Mouse (Mus musculus): ENCODE measurements around the gene Gm45021.

The Gm45021 gene

DNA sequence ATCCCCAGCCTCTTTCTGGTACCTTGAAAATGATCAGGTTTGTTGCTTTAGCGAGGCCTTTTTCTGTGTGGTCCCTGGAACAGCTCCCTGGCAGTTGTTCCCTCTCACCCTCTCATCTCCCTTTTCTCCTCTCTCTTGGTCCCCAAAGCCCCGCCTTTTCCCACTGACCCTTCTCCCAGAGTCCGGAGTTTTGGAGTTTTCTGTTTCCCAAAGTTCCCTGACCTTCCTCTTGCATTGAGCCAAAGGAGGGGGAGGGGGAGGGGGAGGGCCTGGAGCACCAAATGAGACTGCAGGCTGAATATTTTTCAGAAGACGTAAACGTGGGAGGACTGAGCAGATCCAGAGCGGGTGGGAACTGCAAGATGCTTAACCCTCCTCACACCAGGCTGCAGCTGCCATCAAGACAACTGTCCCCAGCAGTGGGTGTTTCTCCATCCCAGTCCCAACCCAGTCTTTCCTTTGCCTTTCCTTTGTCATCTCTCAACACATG, 16.8 kb upstream of the Gm45021 start, which contains the start of gene Rarres2:
Gene Rarres2 (minus strand): TSS at position 218 of the 490 bp plus-strand sequence.
- DNase-seq (ENCODE audit: low spot score), result no peak

DNA sequence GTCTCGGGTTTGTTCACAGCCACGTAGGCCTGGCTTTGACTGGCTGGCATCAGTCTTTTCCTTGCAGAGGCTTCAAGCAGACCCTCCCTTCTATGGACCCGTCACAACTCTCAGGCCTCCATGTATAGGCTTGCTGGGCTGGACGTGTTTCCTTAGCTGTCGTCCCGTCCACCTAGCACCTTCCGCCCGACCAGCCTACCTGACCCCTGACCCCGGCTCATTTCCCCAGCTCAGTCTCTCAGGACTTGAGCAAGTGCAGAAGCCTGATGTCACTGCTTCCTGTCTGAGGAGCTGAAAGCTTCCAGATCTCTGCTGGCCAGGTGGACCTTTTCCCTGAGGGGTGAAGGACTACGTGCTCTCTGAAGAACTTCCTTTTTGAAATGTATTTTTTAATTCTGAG, 16.1 kb upstream of the Gm45021 start:
- DNase-seq (ENCODE audit: low spot score), result no peak

DNA sequence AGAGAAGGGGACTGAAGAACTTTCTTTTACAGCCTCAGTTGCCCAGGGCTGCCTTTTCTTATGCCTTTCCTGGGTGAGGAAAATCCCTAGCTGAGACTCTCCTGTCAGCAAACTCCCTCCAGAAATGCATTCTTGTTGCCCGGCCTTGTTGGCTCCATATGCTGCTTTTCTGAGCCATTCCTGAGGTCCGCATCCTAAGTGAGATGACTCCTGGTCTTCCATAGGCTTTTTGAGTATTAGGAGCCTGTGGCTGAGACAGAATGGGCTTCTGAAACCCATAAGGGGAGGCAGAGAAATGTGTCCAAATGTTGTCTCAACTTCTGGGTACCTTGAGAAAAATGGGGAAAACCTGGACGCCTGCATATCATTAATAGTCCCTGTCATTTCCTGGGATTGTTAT, 15.4 kb upstream of the Gm45021 start:
- no peak for DNase-seq (ENCODE audit: low spot score)

DNA sequence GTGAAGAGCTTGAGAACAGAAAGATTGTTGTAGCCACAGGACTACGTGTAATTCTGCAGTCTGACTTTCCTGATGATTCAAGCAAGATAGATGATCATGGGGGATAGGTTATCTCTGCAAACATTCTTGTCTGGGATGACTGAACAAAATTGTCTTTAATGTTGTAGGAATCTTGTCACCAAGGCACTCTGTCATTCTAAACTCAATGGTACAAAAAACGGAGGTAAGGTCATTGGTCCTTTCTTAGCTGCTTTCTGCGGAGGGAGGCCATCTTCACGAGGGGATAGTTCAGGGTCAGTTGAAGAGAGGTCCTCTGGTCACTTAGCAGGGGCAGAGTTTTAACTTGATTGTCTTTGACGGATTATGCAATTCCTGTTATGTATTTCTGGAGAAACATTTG, 10.7 kb upstream of the Gm45021 start:
- no peak for DNase-seq (ENCODE audit: low spot score)

DNA sequence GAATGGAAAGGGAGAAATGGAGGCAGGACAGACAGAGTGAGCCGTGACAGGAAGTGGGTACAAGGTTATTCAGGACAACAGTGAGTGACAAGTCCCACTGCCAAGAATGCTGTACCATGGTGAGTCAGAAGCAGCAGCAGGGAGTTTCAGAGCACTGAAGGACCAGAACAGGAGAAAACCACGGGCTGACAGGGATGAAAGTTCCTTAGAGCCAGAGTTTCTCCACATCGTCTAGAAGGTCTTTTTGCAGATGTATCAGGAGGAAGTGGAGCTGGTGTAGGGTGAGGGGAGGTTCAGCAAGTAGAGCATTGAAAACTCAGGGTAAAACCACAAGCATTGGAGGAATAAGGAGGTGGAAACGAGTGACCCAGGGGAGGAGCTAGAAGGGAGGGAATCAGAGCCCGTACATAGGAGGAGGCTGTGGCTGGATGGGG, 10.2 kb upstream of the Gm45021 start:
- DNase-seq (ENCODE audit: low spot score), result no peak

DNA sequence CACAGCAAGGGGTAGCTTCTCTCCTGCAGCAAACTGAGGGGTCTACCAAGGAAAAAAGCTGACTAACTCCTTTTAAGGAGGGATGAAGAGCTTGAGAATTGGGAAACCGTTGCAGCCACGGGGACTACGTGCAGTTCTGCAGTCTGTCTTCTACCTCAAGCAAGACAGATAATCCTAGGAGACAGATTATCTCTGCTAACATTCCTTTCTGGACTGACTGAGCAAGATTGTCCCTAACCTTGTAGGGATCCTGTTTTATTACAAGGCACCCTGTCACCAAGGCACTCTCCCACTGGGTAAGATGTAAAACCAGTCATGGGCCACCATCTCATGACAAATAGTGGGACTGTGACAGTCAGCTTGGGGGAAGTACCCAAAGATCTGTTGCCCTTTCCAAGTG, 8.2 kb upstream of the Gm45021 start:
- DNase-seq (ENCODE audit: low spot score), result no peak

DNA sequence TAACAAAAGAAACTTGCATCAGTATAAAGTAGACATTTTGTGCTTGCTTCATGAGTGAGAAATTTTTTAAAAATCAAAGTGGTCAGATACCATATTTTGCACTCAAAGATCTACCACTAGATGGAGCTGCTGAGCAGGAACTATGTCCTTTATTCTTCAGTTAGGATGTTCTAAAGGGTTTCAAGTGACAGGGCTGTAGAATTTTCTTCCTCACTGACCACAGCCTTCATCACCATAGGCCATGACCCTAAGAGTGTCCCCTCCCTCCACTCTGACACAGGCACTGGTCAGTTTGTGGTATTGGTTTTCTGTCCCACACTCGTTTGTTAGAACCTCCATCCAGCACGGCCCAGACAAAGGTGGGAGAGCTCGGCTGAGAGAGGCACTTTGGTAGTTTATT, 7.4 kb upstream of the Gm45021 start:
- DNase-seq (ENCODE audit: low spot score), result peak; percentile 43

DNA sequence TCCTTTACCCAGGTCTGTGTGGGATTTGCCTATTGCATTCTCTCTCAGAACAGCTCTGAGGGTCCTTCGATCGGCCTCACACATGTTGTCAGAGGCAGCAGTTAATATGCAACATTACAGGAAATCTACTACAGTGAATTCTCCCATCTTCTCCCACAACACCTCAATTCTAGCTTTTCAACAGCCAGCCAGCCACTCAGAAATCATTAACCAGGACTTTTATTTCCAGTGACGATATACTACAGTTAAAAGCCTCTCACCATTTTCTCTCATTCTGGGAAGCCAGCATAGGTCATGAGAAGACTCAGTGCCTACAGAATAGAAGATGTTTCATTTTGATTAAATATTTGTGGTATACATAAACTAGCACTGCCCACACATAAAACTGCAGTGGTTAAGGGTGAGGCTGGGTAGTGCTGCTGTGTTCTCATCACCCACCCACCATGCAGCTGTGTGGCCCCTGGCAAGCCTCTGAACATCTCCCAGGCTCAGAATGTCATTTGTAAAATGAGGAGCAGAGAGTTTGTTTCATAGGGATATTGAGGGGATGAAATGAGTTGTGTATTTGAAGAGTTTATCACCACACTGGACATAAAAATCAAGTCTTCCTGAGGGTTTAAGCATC, 1.9 kb downstream of the Gm45021 start:
- DNase-seq (ENCODE audit: low spot score), result no peak

DNA sequence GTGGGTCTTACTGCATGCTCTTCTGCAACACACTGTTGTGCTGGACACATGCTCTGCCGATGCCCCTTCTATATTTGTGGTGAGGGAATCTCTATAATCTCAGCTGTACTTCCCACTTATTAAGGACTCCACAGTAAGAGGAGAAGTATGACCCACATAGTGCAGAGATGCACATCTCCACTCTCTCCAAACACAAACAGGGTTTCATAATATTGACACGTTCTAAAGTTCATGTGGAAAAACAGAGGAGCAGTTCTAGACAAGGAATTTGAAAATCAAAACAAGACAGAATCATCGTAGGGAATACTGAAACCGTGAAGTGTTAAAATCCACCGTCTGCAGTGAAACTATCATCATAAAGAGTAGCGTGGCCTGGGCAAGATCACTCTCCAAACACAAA, 2.5 kb downstream of the Gm45021 start:
- no peak for DNase-seq (ENCODE audit: low spot score)

DNA sequence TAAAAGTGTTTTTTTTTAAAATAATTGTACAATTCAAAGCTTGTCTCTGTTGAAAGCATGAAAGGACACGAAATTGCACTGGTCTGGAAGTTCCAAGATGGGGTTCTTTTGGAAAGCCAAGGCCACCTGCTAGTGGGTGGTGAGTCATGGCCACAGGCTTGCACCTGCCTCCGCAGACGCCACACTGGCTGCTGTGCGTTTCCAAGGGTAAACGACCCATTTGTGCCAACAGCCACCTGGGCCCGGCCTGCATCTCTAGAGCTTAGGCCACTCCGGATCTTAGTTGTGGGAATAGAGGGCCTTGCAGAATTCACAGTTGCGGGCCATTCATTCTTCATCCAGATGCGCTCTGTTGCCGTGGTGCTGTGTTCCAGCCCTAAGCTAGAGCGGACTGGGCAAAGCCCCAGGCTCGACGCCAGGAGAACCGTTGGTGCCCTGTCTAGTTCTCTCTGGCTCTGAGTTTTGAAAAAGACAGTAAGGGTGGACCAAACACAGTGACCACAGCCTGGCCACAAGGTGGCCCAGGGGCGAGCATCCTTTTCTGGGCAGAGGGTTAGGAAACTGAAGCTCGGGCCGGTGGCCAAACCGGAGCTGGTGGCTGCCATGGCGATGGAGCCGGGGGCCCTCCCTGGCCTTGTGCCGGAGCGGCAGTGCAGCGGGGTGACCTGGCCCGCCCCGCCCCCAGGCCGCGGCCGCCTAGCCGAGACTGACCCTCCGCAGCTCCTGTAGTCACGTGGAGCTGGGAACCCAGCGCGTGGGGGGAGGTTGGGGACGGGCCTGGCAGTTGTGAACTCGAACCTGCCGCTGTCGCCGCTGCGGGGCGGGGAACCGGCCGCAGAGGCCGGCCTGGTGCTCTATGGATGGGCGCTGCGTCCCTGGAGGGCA, 4.0 kb downstream of the Gm45021 start, which contains the start of the genes Repin1 and Gm44965:
Gene Repin1 (plus strand): TSS at position 726 of the 885 bp plus-strand sequence.
Gene Gm44965 (plus strand): TSS at position 784 of the 885 bp plus-strand sequence.
- peak; percentile 50 for DNase-seq (ENCODE audit: low spot score)

DNA sequence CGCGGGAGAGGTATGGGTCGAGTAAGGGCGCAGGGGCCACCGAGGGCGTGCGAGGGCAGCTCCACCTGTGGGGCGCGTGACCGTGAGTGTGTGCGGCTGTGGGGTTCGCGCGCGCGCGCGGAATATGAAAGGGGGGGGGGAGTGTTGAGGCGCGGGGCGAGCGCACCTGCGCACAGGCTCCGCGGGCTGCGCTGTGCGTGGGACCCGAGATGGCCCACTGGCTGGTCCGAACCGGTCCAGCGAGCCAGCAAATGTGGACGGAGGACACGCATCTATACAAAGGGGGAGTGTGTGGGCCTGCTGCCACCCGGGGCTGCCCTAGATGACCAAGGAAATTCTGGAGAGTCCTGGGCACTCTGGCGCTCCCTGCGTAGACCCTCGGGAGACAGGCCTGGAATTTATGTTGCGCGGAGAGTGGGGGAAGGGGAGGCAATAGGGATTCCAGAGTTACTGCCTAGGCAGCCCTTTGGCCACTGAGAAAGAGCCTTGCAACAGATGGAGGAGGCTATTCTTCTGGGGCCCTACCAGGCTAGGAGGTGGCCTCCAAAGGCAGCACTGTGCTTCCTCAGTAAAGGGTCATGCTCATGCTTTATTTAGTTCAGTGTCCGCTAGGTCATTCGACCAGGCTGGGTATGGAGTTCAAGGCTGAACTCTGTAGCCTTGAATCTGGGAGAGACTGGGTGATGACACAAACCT, 4.8 kb downstream of the Gm45021 start:
- DNase-seq (ENCODE audit: low spot score), result no peak

DNA sequence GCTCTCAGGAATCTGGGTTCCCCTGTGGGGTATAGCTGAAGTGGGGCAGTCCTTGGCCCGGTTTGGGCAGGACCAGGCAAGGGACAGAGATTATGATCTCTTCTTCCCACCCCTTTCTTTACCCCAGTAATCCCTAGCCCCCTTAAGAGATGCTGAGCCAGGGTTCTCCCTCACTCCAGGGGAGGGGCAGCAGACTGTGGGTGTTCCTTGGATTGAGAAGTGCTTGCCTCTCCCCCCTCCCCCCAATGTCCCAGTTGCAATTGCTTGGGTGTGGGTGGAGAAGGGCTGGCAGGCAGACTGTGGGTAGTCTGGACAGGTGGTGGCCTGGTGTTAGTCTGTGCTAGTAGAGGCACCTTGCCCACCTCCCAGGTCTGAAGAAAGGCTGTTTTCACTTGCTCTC, 5.9 kb downstream of the Gm45021 start:
- DNase-seq (ENCODE audit: low spot score), result no peak

DNA sequence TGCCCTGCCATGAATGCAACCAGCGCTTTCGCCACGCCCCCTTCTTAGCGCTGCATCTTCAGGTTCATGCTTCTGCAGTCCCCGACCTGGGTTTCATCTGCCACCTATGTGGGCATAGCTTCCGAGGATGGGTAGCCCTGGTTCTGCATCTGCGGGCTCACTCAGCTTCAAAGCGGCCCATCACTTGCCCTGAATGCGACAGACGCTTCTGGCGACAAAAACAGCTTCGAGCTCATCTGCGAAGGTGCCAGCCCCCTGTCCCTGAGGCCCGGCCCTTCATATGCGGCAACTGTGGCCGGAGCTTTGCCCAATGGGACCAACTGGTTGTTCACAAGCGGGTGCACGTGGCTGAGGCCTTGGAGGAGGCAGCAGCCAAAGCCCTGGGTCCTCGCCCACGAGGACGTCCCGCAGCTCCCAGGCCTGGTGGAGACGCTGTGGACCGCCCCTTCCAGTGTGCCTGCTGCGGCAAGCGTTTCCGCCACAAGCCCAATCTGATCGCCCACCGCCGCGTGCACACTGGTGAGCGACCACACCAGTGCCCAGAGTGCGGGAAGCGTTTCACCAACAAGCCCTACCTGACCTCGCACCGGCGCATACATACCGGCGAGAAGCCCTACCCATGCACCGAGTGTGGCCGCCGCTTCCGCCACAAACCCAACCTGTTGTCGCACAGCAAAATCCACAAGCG, 7.3 kb downstream of the Gm45021 start:
- no peak for DNase-seq (ENCODE audit: low spot score)

DNA sequence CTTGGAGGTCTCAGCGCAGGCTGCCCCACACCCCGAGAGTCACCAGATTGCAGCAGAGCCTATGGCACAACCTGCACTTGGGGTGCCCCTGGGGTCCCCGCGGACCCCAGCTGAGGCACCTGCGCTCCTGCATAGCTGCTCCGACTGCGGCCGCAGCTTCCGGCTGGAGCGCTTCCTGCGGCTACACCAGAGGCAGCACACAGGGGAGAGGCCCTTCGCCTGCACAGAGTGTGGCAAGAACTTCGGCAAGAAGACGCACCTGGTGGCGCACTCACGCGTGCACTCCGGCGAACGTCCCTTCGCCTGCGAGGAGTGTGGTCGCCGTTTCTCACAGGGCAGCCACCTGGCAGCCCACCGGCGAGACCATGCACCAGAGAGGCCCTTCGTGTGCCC, 7.8 kb downstream of the Gm45021 start:
- DNase-seq (ENCODE audit: low spot score), result no peak

DNA sequence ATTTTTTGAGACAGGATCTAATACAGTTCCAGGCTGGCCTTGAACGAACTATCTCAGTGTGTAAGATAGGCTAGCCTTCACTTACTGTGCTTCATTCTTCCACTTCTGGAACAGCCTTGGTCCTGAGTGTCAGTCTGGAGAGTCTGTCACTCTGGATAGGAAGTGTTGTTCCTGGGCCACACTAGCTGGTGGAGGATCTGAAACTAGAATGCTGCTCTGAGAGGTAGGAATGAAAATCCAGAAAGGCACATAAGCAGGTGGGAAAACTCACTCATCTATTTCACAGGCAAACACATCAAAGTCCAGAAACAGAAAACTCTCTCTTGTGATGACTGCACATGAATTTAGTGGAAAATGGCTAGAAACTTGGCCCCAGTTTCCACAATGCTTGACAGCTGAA, 11.2 kb downstream of the Gm45021 start:
- no peak for DNase-seq (ENCODE audit: low spot score)

DNA sequence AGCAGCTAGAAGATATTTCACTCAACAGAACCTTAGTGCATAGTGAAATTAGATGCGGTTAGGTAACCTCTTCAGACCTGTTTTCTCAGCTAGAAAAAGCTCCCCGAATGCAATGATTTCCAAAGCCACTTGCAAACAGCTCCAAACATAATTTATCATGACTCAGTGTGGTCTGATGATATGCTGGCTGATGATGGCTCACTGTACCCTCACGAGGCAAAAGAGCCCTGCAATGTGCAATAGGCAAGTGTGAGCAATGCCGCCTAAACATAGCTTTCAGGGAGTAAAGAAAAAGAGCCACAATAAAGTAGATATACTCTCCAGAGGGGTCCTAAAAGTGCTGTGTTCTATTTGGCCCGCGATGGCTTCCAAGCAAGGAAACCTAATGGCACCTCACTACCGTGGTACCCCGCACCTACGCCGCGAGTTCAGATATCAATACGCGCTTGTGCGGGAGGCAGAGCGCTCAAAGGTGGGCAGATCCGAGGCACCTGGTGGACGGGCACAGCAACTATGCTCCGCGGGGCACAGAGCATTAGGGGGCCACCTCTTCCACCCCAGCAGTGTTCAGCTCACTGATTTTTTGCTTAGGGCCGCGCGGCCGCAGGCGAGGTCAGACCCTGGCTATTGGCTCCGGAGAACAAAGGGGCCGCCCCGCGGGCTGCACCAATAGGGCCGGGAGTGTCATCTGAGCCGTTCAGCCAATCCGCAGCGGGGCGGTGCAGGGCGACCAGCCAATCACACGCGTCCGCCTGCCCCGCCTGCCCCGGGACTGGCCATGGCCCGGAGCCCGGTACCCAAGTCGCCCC, 12.1 kb downstream of the Gm45021 start, which contains the start of gene Zfp775:
Gene Zfp775 (plus strand): TSS at position 793 of the 809 bp plus-strand sequence.
- DNase-seq (ENCODE audit: low spot score), result peak; percentile 90

DNA sequence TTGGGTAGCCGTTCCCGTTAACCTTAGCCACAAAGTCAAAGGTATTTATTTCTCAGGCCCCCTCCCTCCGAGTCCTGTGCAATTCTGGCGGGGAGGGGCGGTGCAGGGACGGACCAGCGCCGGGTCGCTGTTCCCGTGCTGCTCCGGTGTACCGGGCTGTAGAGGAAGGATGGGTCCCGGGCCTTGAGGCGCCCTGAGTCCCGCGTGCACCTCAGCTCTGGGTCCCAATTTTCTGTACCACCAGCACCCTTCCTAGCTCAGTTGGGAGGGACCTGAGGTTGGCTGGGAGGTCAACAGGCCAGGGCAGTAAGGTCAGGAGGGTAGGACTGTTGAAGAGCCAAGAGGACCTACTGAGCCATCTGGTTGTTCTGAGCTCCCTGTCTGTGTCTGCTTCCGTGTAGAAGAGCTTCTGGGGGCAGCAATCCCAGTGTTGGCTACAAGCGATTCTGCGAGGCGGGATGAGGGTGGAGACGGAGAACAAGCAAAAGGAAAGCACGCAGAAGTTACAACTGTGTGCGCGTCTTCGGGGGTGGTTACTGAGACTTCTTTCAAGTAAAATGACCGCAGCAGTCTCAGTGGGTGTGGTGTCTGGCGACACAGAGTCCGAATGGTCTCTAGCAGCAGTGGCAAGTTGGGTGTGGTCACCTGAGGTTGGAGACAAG, 12.8 kb downstream of the Gm45021 start:
- peak; percentile 8 for DNase-seq (ENCODE audit: low spot score)

DNA sequence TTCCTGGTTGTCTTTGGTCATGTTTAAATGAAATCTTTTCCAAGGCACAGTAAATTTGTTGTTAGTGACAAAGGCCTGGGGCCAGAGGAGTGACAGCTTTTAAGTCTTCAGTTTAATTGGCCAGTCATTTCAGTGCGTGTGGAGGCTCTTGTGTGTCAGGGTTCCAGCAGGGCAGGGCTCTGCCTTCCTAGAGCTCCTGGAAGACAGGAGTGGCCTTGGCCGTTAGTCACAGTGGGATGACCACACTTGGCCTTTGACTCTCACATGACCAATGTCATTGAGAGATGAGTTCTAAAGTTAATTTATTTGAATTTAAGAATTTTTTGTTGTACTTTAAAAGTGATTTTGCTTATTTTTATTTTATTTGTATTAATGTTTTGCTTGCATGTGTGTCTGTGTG, 18.7 kb downstream of the Gm45021 start:
- DNase-seq (ENCODE audit: low spot score), result no peak

DNA sequence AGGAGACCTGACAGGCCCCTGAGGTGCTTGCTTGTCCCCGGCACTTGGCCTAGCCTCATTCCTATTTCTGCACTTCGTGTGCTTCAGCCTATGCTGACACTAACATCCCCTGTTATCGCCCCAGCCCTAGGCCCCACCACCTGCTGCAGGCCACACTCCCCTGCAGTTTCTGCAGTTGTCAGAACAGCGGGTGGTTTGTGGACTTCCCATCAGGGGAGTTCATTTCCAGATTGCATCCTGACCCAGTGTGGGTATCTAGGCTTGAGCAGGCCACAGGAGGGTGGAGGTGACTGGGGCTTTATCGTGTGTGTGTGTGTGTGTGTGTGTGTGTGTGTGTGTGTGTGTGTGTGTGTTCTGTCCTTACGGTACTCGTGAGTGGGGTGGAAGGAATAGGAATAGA, 20.1 kb downstream of the Gm45021 start:
- no peak for DNase-seq (ENCODE audit: low spot score)

DNA sequence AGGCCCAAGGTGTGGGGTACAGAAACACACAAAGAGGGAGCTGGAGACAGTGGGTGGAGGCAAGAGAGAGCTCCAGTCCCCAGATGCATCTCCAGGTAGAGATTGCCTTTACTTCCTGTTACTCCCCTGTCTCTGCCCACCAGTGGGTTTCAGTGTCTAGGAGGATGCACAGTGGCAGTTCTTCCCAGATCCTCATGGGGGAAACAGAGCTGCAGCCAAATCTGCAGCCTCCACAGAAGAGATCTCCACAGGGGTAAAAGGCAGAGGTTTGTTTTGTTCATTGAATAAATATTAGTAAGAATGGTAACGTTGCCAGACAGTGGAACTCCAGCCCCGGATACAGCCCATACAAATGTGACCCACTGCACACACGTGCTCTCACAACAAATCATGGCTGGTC, 21.2 kb downstream of the Gm45021 start:
- no peak for DNase-seq (ENCODE audit: low spot score)

Measured in T-cell, adult 2 months (primary cell).